Mouse (Mus musculus): Measurements from ENCODE around the gene Ifih1. TPM values are rescaled to one million over a fixed set of nuclear protein-coding genes. Genes with fewer than 3 reads are reported as not detected.

The Ifih1 gene
- polyA plus RNA-seq (2016; fragmentation: Nextera tagmentation; extraction: Ambion mirVana), result 0.43 and 0.93 TPM in 2 replicates

DNA sequence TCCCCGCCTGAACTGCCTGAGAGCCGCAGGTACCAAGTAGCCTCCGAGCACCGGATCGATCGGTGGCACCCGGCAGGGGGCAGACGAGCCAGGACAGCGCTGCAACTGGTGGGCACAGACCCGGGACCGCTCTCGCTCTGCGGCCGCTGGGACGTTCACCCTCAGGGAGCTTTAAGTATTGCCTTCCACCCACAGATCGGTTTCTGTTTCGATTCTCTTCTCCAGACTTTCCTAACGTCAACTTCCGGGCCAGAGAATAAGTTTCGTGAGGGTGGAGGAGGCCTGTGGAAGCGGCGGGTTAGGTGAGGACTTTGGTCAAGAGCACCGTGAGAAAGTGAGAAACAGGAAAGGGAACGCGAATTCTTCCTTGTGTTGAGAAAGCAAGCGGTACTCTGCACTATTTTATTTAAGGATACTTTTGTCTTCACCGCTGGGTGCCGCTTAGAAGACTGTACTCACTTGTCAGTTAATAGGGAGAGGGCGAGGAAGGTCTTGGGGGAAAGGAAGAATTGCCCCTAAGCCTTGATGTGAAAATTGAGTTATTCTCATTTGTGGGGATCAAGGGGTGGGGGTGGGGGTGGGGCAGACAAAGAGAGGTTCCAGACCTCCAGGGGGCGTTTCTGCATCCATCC is at the start of gene Ifih1:
Ifih1 (minus strand) TSS at position 242 of the 632 bp plus-strand sequence.
- peak; percentile 71 for DNase-seq (ENCODE audit: low spot score)
- peaks cover 14% of the 10 kb centered on the region for H3K4me1 ChIP-seq
- H3K27me3 ChIP-seq (ENCODE audit: low read depth, poor library complexity, severe bottlenecking), result peaks cover 27% of the 10 kb centered on the region
- WGBS, result under 1% methylated on average over 30 of the region's 30 CpGs
- no peaks in the 10 kb centered on the region for H3K36me3 ChIP-seq
- H3K27ac ChIP-seq (replicated peaks), result peak within 1 kb of the TSS; percentile 82
- H3K4me3 ChIP-seq, result peak within 1 kb of the TSS; percentile 63
- H3K9me3 ChIP-seq (replicated peaks), result no peaks in the 10 kb centered on the region

DNA sequence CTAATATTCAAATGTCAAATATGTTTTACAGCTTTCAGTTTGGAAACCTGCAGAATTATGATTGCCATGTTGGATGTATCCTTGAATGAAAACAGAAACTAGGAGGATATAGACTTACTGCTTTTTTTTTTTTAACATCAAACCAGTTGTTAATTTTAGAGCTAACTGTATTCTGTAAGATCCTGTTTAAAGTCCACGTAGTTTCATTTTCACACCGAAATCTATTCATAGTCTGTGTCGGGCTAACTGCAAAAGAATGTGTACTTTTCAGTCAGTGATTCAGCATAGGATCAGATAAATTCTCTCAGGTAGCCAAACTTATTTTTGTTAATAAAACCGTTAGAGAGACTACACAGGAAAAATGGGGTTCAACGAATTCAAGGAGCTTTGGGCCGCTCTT is 39.9 kb upstream of the Ifih1 start:
- WGBS, result 89% methylated on average over 6 of the region's 6 CpGs
- H3K36me3 ChIP-seq, result no peaks in the 10 kb centered on the region
- DNase-seq (ENCODE audit: low spot score), result no peak
- no peaks in the 10 kb centered on the region for H3K9me3 ChIP-seq (replicated peaks)
- no peaks in the 10 kb centered on the region for H3K27me3 ChIP-seq (ENCODE audit: low read depth, poor library complexity, severe bottlenecking)
- H3K4me3 ChIP-seq, result no peak overlapping the region
- no peak overlapping the region for H3K27ac ChIP-seq (replicated peaks)
- no peaks in the 10 kb centered on the region for H3K4me1 ChIP-seq

- no peak for DNase-seq (ENCODE audit: low spot score)
- Histone ChIP-seq H3K36me3 (no peaks in the 10 kb centered on the region), H3K4me3 (no peak overlapping the region), H3K9me3 (replicated peaks) (no peaks in the 10 kb centered on the region), H3K4me1 (no peaks in the 10 kb centered on the region), H3K27ac (replicated peaks) (no peak overlapping the region), H3K27me3 (ENCODE audit: low read depth, poor library complexity, severe bottlenecking) (no peaks in the 10 kb centered on the region)
- 63% methylated on average over 3 of the region's 3 CpGs for WGBS
Measured at GRCm38 (mm10) chr2:62684989-62685595, 39.0 kb upstream of the Ifih1 start.

DNA sequence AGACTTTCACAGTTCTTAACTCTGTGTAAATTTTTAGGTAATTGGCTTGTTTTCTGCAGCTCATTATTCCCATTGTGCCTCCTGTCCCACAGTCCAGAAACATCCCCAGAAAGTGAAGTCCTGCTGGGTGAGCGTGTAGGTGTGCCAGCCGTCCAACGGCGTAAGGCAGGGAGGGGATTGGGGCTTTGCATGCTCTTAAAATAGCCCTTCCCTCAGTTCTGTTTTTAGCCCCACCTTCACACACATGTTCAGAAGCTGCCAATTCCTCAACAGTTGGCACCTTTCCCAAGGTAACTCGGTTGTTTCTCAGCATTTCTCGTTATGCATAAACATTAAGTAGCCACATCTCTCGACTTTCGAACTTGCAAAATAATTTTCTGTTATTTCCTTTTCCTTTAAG is 35.6 kb upstream of the Ifih1 start:
- Histone ChIP-seq H3K27me3 (ENCODE audit: low read depth, poor library complexity, severe bottlenecking) (no peaks in the 10 kb centered on the region), H3K36me3 (no peaks in the 10 kb centered on the region), H3K4me3 (no peak overlapping the region), H3K9me3 (replicated peaks) (no peaks in the 10 kb centered on the region), H3K4me1 (no peaks in the 10 kb centered on the region), H3K27ac (replicated peaks) (no peak overlapping the region)
- no peak for DNase-seq (ENCODE audit: low spot score)
- WGBS, result 90% methylated on average over 8 of the region's 8 CpGs

DNA sequence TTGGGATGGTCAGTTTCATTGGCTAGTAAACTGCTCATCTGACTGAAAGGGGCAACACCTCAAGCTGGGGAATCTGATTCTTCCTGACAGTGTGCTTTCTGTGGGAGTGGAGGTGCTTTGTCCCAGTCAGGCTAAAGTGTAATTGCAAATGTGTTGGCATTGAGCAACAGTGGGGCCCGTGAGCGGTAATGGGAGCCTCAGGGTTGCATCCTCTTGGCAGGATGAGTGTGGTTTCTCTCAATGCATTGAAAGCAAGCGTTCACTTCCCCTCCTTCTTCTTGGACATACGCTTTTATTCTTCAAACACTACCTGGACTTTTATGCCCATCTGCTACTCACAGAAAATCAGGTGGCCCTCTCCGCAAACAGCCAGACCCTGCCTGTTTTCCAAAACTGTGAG is 26.7 kb upstream of the Ifih1 start:
- no peak for DNase-seq (ENCODE audit: low spot score)
- Histone ChIP-seq H3K4me1 (no peaks in the 10 kb centered on the region), H3K4me3 (no peak overlapping the region), H3K9me3 (replicated peaks) (no peaks in the 10 kb centered on the region), H3K36me3 (no peaks in the 10 kb centered on the region), H3K27me3 (ENCODE audit: low read depth, poor library complexity, severe bottlenecking) (no peaks in the 10 kb centered on the region), H3K27ac (replicated peaks) (no peak overlapping the region)
- WGBS, result 92% methylated on average over 5 of the region's 5 CpGs

DNA sequence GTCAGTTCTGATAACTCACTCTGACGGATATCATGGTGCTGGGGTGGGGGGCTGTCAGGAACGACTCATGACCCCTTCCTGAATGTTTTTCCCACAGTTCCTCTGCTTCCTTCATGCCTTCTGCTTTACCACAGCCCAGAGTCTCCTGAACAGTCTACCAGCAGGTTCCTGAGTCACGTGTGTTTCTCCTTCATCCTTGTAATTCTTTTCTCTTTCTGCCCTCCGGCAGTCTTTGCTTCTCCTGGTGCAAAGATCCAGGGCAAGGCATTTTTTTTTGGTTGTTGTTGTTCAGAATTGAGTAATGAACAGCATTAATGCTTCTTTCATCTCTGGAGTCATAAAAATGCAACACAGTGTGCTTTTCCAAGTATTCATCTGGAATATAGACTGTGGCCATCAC is 24.7 kb upstream of the Ifih1 start:
- no peaks in the 10 kb centered on the region for H3K9me3 ChIP-seq (replicated peaks)
- no peak overlapping the region for H3K27ac ChIP-seq (replicated peaks)
- no peaks in the 10 kb centered on the region for H3K4me1 ChIP-seq
- no peaks in the 10 kb centered on the region for H3K36me3 ChIP-seq
- H3K4me3 ChIP-seq, result no peak overlapping the region
- H3K27me3 ChIP-seq (ENCODE audit: low read depth, poor library complexity, severe bottlenecking), result no peaks in the 10 kb centered on the region
- WGBS, result 81% methylated on average over 4 of the region's 4 CpGs
- no peak for DNase-seq (ENCODE audit: low spot score)

GRCm38 (mm10) chr2:62670301-62670700 is 24.2 kb upstream of the Ifih1 start:
- Histone ChIP-seq H3K4me1 (no peaks in the 10 kb centered on the region), H3K27me3 (ENCODE audit: low read depth, poor library complexity, severe bottlenecking) (peaks cover 5% of the 10 kb centered on the region; the same call in 1 of the 2 replicates), H3K27ac (replicated peaks) (no peak overlapping the region), H3K36me3 (no peaks in the 10 kb centered on the region), H3K4me3 (no peak overlapping the region), H3K9me3 (replicated peaks) (no peaks in the 10 kb centered on the region)
- 85% methylated on average over 5 of the region's 5 CpGs for WGBS
- no peak for DNase-seq (ENCODE audit: low spot score)

GRCm38 (mm10) chr2:62669848-62670247 is 23.8 kb upstream of the Ifih1 start:
- WGBS, result 90% methylated on average over 3 of the region's 3 CpGs
- Histone ChIP-seq H3K36me3 (no peaks in the 10 kb centered on the region), H3K4me1 (no peaks in the 10 kb centered on the region), H3K4me3 (no peak overlapping the region), H3K27ac (replicated peaks) (no peak overlapping the region), H3K27me3 (ENCODE audit: low read depth, poor library complexity, severe bottlenecking) (peaks cover 9% of the 10 kb centered on the region), H3K9me3 (replicated peaks) (no peaks in the 10 kb centered on the region)
- DNase-seq (ENCODE audit: low spot score), result no peak

DNA sequence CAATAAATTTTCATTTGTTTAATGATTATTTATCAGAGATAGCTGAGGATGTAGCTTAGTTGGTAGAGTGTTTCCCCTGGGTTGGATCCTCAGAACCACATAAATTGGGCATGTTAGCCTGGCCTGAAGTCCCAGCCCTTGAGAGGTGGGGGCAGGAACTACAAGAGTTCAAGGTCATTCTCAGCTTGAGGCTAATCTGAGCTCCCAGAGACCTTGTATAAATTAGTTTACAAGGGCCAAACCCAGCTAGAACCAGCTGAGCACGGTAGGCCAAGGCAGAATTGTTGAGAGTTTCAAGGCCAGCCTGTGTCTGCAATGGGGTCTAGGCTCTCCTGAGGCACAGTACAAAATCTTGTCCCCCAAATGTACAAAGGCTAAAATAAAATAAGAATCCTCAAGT is 19.5 kb upstream of the Ifih1 start:
- WGBS, result 64% methylated on average over 1 of the region's 1 CpGs
- no peak overlapping the region for H3K4me3 ChIP-seq
- no peaks in the 10 kb centered on the region for H3K36me3 ChIP-seq
- H3K9me3 ChIP-seq (replicated peaks), result no peaks in the 10 kb centered on the region
- H3K4me1 ChIP-seq, result 0 out of 2 replicates have a peak, but pooled peaks cover 3% of the 10 kb centered on the region
- H3K27ac ChIP-seq (replicated peaks), result no peak overlapping the region
- H3K27me3 ChIP-seq (ENCODE audit: low read depth, poor library complexity, severe bottlenecking), result peaks cover 16% of the 10 kb centered on the region
- DNase-seq (ENCODE audit: low spot score), result no peak

DNA sequence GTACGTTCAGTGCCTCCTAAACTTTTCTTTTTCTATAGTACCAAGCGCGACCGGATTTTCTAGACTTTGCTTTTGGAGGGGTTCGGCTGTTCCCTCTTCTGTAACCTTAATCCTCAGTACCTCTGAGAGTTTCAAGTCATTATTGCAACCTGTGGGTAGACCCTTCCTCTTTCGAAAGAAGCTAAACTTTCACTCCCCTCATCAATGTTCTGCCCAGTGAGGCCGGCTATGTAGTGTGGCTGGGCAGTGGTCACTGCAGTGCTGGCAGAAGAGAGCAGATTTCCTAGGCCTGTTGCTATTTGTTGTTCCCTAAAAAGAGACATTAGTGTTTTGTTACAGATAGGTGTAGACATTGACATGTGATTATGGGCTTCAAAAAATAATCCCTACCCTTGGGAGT is 18.8 kb upstream of the Ifih1 start:
- 0 out of 2 replicates have a peak, but pooled peaks cover 3% of the 10 kb centered on the region for H3K4me1 ChIP-seq
- H3K27me3 ChIP-seq (ENCODE audit: low read depth, poor library complexity, severe bottlenecking), result peaks cover 16% of the 10 kb centered on the region
- 66% methylated on average over 7 of the region's 7 CpGs for WGBS
- no peak overlapping the region for H3K27ac ChIP-seq (replicated peaks)
- DNase-seq (ENCODE audit: low spot score), result no peak
- peak overlapping the region; percentile 73; the same call in 1 of the 2 replicates for H3K4me3 ChIP-seq
- H3K9me3 ChIP-seq (replicated peaks), result no peaks in the 10 kb centered on the region
- H3K36me3 ChIP-seq, result no peaks in the 10 kb centered on the region

GRCm38 (mm10) chr2:62664135-62664670 is 18.1 kb upstream of the Ifih1 start, which contains the start of gene Gca:
Gene Gca (plus strand): TSS chr2:62664285.
- H3K27me3 ChIP-seq (ENCODE audit: low read depth, poor library complexity, severe bottlenecking), result peaks cover 16% of the 10 kb centered on the region
- DNase-seq (ENCODE audit: low spot score), result peak; percentile 84
- peak within 1 kb of the TSS; percentile 73 for H3K4me3 ChIP-seq
- peak within 1 kb of the TSS; percentile 65; the same call in 1 of the 2 replicates for H3K27ac ChIP-seq (replicated peaks)
- WGBS, result under 1% methylated on average over 42 of the region's 43 CpGs
- H3K4me1 ChIP-seq, result 0 out of 2 replicates have a peak, but pooled peaks cover 3% of the 10 kb centered on the region
- no peaks in the 10 kb centered on the region for H3K9me3 ChIP-seq (replicated peaks)
- H3K36me3 ChIP-seq, result no peaks in the 10 kb centered on the region

- Histone ChIP-seq H3K27ac (replicated peaks) (no peak overlapping the region), H3K27me3 (ENCODE audit: low read depth, poor library complexity, severe bottlenecking) (peaks cover 16% of the 10 kb centered on the region), H3K4me3 (no peak overlapping the region), H3K4me1 (0 out of 2 replicates have a peak, but pooled peaks cover 3% of the 10 kb centered on the region), H3K9me3 (replicated peaks) (no peaks in the 10 kb centered on the region), H3K36me3 (no peaks in the 10 kb centered on the region)
- DNase-seq (ENCODE audit: low spot score), result no peak
- 89% methylated on average over 3 of the region's 3 CpGs for WGBS
Measured at GRCm38 (mm10) chr2:62662560-62662959, 16.5 kb upstream of the Ifih1 start.

DNA sequence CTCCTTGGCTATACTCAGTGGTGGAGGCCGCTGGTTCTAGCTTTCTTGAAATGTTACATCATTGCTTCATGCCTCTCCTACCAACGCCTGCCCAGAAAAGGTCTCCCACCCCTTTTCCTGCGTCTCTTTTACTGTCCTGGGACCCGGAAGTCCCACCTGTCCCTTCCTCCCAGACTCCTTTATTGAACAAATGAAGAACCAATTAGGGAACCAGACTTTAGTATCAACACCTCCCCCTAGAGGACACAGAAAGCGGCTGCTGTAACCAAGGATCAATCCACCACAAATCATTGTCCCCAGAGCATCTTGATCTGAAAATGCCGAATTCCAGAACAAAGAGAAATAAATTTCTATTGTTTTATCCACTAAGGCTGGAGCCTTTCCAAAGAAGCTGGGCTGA is 14.5 kb upstream of the Ifih1 start:
- no peaks in the 10 kb centered on the region for H3K36me3 ChIP-seq
- no peaks in the 10 kb centered on the region for H3K9me3 ChIP-seq (replicated peaks)
- no peak for DNase-seq (ENCODE audit: low spot score)
- no peak overlapping the region for H3K27ac ChIP-seq (replicated peaks)
- H3K4me3 ChIP-seq, result no peak overlapping the region
- 0 out of 2 replicates have a peak, but pooled peaks cover 3% of the 10 kb centered on the region for H3K4me1 ChIP-seq
- H3K27me3 ChIP-seq (ENCODE audit: low read depth, poor library complexity, severe bottlenecking), result peaks cover 15% of the 10 kb centered on the region
- 53% methylated on average over 6 of the region's 6 CpGs for WGBS

All from midbrain, embryonic 10.5 days (tissue).